Mouse (Mus musculus) bone marrow, adult 2 months (tissue): ENCODE data around the gene Tmem88b. TPM values are rescaled to one million over a fixed set of nuclear protein-coding genes. Genes with fewer than 3 reads are reported as not detected.

Experiments
- H3K27ac ChIP-seq: fragments of 200-500 bp; 2 replicates; pipeline ENCODE4 v1.5.1; 2012; ENCODE audit warnings: low read depth, mild to moderate bottlenecking, control low read depth, inconsistent platforms, low read length; ENCODE audit not compliant: control insufficient read depth, poor library complexity, insufficient read depth
- H3K4me1 ChIP-seq: fragments of 200-500 bp; 2 replicates; pipeline ENCODE4 v1.6.1; 2011; ENCODE audit warnings: low read length; ENCODE audit not compliant: control insufficient read depth, insufficient read depth
- H3K4me3 ChIP-seq: fragments of 200-500 bp; replicated peaks from 2 replicates; pipeline ENCODE3; 2011; ENCODE audit warnings: mild to moderate bottlenecking, low read depth, low read length, control low read depth; ENCODE audit not compliant: control insufficient read depth
- CTCF ChIP-seq: fragments of 200-500 bp; IDR thresholded peaks from 2 replicates; pipeline ENCODE4 v1.5.1; 2011; ENCODE audit warnings: low read length, control low read depth; ENCODE audit not compliant: control insufficient read depth, insufficient read depth
- POLR2A ChIP-seq: fragments of 200-500 bp; IDR thresholded peaks from 2 replicates; pipeline ENCODE4 v1.6.1; 2011; ENCODE audit warnings: low read depth, mild to moderate bottlenecking, control low read depth, low read length, borderline replicate concordance; ENCODE audit not compliant: control insufficient read depth
- WGBS: fragments of 180-500 bp; shearing (Covaris S2); methylation state at CpG from one replicate; pipeline ENCODE4 v1.1.7; 2018; 5-methylcytosine and 5-hydroxymethylcytosine counted together
- polyA plus RNA-seq: library from polyadenylated mRNA; stranded (reverse); fragments of >200 nt; gene quantifications from 2 replicates; pipeline ENCODE4 v1.2.4, GENCODE M21; 2011; ENCODE audit warnings: low replicate concordance; ENCODE audit not compliant: missing spikeins, insufficient read depth, insufficient read length

The Tmem88b gene
- polyA plus RNA-seq, 1 experiment: 1.1 TPM

DNA sequence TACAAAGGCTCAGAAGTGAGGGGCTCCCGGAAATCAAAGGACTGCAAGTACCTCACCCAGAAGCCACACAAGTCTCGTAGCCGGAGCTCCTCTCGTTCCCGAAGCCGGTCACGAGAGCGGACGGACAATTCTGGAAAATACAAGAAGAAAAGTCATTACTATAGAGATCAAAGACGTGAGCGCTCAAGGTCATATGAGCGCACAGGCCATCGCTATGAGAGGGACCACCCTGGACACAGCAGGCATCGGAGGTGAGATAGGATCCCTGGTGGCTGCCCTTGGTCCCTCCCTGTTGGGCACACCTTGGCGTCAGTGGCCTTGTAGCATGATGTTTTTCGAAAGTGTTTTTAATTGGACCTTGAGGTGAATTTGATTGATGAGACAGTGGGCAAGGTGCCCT lies 37.8 kb upstream of the Tmem88b start:
- TF ChIP-seq CTCF (no peak), POLR2A (no peak)
- H3K4me3 ChIP-seq: no peak overlapping the region
- no peak overlapping the region for H3K27ac ChIP-seq
- 93% methylated on average over 16 of the region's 16 CpGs for WGBS
- H3K4me1 ChIP-seq: no peaks in the 10 kb centered on the region

DNA sequence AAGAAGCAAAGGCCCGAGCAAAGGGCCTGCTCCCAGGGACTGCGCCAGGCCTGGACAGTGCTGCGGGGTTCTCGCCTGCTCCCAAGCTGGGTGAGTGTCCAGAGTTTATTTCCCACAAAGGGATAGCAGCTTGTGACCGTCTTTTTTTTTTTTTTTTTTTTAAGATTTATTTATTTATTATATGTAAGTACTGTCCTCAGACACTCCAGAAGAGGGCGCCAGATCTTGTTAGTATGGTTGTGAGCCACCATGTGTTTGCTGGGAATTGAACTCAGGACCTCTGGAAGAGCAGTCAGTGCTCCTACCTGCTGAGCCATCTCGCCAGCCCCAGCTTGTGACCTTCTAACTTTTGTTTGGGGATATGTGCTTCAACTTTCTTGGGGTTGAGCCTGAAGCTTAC lies 35.4 kb upstream of the Tmem88b start:
- Histone ChIP-seq H3K4me1 (no peaks in the 10 kb centered on the region), H3K27ac (no peak overlapping the region), H3K4me3 (no peak overlapping the region)
- TF ChIP-seq POLR2A (no peak), CTCF (no peak)
- WGBS: 76% methylated on average over 7 of the region's 7 CpGs

DNA sequence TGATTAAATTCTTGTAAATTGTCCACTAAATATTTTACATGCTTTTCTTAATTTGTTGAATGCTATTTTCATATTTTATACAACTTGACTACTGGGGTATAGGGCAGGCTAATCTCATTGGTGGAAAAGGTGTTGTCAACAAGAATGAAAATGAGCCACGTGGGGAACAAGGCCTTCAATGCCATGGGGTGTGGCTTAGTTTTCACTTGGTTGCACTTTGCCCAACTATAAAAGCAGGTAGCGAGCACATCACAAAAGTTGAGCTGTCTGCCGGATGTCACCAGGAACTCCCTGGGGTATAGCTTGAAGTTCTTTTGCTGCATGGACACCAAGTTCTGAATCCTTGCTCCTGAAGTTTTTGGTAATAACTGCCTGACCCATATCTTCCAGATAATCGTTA lies 31.9 kb upstream of the Tmem88b start:
- TF ChIP-seq CTCF (no peak), POLR2A (no peak)
- Histone ChIP-seq H3K4me3 (no peak overlapping the region), H3K27ac (no peak overlapping the region), H3K4me1 (peaks cover 2% of the 10 kb centered on the region)
- WGBS: 83% methylated on average over 4 of the region's 4 CpGs

DNA sequence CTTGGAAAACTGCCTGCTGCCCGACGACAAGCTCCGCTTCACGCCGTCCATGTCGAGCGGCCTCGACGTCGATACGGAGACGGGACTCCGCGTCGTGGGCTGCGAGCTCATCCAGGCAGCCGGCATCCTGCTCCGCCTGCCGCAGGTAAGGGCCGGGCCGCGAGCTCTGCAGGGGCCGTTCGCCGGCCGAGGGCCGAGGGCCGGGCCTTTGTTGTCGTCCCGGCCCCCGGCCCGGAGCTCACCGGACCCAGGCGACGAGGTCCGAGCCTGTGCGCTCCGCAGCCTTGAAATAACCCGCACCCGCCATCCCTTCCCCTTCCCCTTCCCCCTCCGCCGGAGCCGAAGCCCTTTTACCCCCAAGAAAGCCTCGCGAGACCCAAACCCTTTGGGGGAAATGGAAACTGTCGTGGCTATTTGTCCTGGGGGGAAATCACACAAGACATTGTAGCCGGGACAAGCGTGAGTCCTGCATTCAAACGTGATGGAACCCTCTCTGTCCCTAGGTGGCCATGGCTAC lies 27.0 kb upstream of the Tmem88b start:
- TF ChIP-seq POLR2A (no peak), CTCF (no peak)
- under 1% methylated on average over 49 of the region's 49 CpGs for WGBS
- H3K4me1 ChIP-seq: peaks cover 2% of the 10 kb centered on the region
- H3K27ac ChIP-seq: peak overlapping the region; percentile 84
- peak overlapping the region; percentile 73 for H3K4me3 ChIP-seq

DNA sequence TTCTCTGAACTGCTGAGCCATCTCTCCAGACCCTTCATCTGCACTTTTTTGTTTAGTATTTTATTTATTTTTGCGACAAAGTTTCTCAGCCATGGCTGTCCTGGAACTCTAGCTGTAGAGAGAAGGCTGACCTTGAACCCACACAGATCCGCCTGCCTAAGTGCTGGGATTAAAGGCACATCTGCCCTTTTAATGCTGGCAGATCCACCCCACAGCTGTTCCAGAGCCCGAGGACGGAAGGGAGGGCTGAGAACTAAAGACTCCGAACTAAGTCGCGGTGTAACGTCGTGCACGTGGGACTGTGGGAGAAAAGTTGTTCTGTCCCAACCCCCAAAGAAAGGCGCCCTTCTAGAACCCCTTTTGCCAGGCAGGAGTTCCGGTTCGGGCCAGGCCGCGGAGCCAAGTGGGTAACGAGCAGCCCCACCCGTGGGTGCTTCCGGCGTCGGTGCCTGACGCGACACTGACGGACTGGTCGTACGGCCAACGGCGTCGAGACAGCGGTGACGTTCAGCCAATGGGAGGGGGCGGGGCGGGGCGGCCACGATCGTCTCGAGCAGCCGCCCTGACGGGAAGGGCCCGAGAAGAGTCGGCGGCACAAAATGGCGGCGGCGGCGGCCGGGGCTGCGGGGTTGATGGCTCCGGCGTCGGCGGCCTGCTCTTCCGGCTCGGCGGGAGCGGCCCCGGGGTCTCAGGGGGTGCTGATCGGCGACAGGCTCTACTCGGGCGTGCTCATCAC lies 26.4 kb upstream of the Tmem88b start, which contains the start of gene Ccnl2:
Ccnl2 (plus strand) TSS at position 561 of the 736 bp plus-strand sequence.
- peak within 1 kb of the TSS; percentile 81 for H3K4me3 ChIP-seq
- H3K4me1 ChIP-seq: peaks cover 2% of the 10 kb centered on the region
- under 1% methylated on average over 60 of the region's 60 CpGs for WGBS
- TF ChIP-seq POLR2A (peak; percentile 74; the same call in 1 of the 2 replicates), CTCF (no peak)
- H3K27ac ChIP-seq: peak within 1 kb of the TSS; percentile 84

DNA sequence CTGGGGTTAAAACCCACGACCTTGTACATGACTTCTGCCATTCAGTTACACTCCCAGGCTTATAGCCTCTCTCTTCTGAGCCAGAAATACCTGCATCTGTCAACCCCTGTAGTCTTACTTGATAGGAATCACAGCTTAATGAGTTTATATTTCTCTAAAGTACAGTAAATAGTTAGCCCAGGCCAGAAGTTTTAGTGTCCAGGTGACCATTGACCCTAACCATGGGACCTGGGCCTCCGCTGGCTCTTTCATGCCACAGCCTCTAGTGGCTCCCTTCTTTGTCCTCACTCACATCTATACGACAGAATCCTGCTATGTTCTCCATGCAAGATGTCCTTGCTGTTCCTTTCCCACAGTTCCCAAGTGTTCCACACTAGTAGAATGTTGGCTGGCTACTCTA lies 22.2 kb upstream of the Tmem88b start:
- peaks cover under 1% of the 10 kb centered on the region; the same call in 1 of the 2 replicates for H3K4me1 ChIP-seq
- H3K4me3 ChIP-seq: no peak overlapping the region
- no peak overlapping the region for H3K27ac ChIP-seq
- 87% methylated on average over 3 of the region's 3 CpGs for WGBS
- no peak for TF ChIP-seq POLR2A
- TF ChIP-seq CTCF: no peak

DNA sequence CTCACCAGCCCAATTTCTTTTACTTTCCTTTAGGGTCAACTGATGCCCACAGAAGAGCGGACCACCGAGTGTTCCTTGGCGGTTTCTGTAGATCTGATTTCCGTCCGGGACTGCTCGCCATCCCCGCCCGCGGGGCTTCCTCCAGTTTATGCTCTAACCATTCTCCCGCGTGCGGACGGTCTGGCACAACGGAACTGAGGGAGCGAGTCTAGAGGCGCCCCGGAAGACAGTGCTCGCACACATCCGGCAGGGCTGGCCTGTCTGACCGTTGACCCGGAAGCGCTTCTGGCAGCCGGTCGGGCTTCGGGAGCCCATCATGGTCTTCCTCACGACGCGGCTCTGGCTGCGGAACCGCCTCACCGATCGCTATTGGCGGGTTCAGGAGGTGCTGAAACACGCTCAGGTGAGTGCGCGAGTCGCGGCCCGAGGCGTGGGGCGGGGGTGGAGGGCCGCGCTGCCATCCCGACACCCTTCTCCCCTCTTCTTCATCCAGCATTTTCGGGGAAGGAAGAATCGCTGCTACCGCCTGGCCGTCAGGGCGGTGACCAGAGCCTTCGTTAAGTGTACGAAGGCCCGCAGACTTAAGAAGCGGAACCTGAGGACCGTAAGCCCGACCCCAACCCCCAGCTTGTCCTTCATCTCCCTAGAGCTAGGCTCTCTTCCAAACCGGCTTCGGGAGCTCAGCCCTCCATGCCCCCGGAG lies 17.8 kb upstream of the Tmem88b start:
- peak overlapping the region; percentile 88 for H3K27ac ChIP-seq
- peak overlapping the region; percentile 97 for H3K4me3 ChIP-seq
- no peak for TF ChIP-seq CTCF
- TF ChIP-seq POLR2A: peak; percentile 83; the same call in 1 of the 2 replicates
- peaks cover 3% of the 10 kb centered on the region; the same call in 1 of the 2 replicates for H3K4me1 ChIP-seq
- WGBS: under 1% methylated on average over 58 of the region's 58 CpGs

DNA sequence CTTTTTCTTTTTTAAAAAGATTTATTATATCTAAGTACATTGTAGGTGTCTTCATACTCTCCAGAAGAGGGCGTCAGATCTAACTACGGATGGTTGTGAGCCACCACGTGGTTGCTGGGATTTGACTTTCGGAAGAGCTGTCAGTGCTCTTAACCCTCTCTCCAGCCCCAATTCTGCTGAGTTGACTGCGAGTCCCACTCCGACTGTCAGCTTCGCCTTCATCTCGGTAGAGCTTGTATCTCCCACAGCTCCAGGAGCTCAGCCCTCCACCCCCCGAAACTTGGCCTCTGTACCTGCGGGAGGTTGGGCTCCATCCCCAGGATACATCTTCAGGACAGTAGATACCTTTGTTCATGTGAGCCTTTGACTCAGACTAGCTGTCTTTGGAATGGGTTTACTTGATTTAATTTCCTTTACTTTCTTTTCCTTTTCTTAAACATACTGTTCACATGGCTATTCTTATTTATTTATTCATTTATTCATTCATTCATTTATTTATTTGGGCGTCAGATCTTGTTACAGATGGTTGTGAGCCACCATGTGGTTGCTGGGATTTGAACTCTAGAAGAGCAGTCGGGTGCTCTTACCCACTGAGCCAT lies 17.2 kb upstream of the Tmem88b start, which contains the start of gene Mrpl20:
Mrpl20 (plus strand) TSS at position 138 of the 599 bp plus-strand sequence.
- H3K4me3 ChIP-seq: peak within 1 kb of the TSS; percentile 97
- 9% methylated on average over 12 of the region's 12 CpGs for WGBS
- peaks cover 3% of the 10 kb centered on the region; the same call in 1 of the 2 replicates for H3K4me1 ChIP-seq
- TF ChIP-seq POLR2A (no peak), CTCF (no peak)
- peak within 1 kb of the TSS; percentile 88 for H3K27ac ChIP-seq
